Mouse (Mus musculus) limb, embryonic 11.5 days (tissue): ENCODE data around the gene Fam57a. TPM values are rescaled to one million over a fixed set of nuclear protein-coding genes. Genes with fewer than 3 reads are reported as not detected.

Source experiments
- ATAC-seq: fragments of 200-750 bp; cut with Nextera tagmentation; 2 replicates; pipeline ENCODE4 v1.8.0; 2017; ENCODE audit warnings: low read depth; ENCODE audit not compliant: insufficient number of reproducible peaks, low FRiP score, low TSS enrichment
- DNase-seq: peaks from one replicate; pipeline ENCODE4 v3.0.0-alpha.2; 2015; ENCODE audit warnings: low spot score
- H3K27ac ChIP-seq: fragments of 300-500 bp; sonication (generic); replicated peaks from 2 replicates; pipeline ENCODE4 v1.5.1; 2014; ENCODE audit warnings: low read depth, mild to moderate bottlenecking, low read length
- H3K27me3 ChIP-seq: fragments of 300-500 bp; sonication (generic); 2 replicates; pipeline ENCODE4 v1.6.1; 2014; ENCODE audit warnings: mild to moderate bottlenecking, low read length, mixed read lengths; ENCODE audit not compliant: control insufficient read depth, insufficient read depth
- H3K36me3 ChIP-seq: fragments of 300-500 bp; sonication (generic); 2 replicates; pipeline ENCODE4 v1.6.1; 2014; ENCODE audit warnings: mild to moderate bottlenecking, low read length, moderate library complexity, mixed read lengths; ENCODE audit not compliant: control insufficient read depth, insufficient read depth
- H3K4me1 ChIP-seq: fragments of 300-500 bp; sonication (generic); 2 replicates; pipeline ENCODE4 v1.6.1; 2014; ENCODE audit warnings: low read length, mixed read lengths; ENCODE audit not compliant: control insufficient read depth, insufficient read depth
- H3K4me2 ChIP-seq: fragments of 300-500 bp; sonication (generic); 2 replicates; pipeline ENCODE4 v1.6.1; 2014; ENCODE audit warnings: low read depth, mild to moderate bottlenecking, moderate library complexity; ENCODE audit not compliant: severe bottlenecking
- H3K4me3 ChIP-seq: fragments of 300-500 bp; sonication (generic); 2 replicates; pipeline ENCODE4 v1.5.1; 2014; ENCODE audit warnings: low read depth, low read length
- H3K9ac ChIP-seq: fragments of 300-500 bp; sonication (generic); 2 replicates; pipeline ENCODE4 v1.6.1; 2014; ENCODE audit warnings: mild to moderate bottlenecking, low read length
- H3K9me3 ChIP-seq: fragments of 300-500 bp; sonication (generic); 2 replicates; pipeline ENCODE4 v1.6.1; 2016; ENCODE audit warnings: low read length; ENCODE audit not compliant: control insufficient read depth
- WGBS: fragments of 180-500 bp; shearing (Covaris S2); extraction: QIAGEN DNeasy Blood & Tissue Kit; methylation state at CpG from one replicate; pipeline ENCODE4 v1.1.7; 2014; 5-methylcytosine and 5-hydroxymethylcytosine counted together
- polyA plus RNA-seq: library from polyadenylated mRNA; unstranded; fragments of >200 nt; fragmentation: Nextera tagmentation; extraction: Ambion mirVana; gene quantifications from 2 replicates; pipeline ENCODE4 v1.2.1, GENCODE M21; 2014

Fam57a gene
- polyA plus RNA-seq, 1 experiment from 2014 or later, result 37.0 TPM

DNA sequence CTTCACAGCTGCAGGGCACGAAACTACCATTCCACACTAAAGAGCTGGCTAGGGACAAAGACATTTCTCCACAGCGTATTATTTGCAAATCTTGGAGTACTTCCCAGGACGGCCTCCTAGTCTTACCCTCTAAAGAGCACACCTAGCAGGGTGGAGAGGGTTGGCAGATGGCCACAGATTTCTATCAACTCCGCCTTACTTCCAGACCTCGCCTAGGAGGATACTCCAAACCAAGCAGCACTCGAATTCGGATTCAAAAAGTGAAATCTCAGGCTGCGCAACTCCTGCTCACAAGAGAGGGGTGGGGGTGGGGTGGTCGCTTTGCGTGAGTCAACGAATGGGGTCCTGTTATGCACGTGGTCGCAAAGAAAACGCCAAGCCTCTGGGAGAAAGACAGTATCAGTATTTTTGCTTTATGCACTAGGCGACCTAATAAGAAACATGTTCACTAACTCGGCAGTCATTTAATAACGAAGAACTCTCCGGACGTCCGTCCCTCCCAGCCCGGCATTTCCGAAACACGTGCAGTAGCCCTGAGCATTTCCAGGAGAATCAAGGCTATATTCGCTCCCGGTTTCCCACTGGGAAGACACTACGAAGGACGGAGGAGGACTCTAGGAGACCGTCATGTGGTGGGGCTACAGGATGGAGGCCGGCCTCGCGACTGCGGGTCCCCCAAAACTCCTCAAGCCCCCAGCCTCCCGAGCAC is 37.4 kb downstream of the Fam57a start:
- no peaks in the 10 kb centered on the region for H3K27me3 ChIP-seq
- no peak for ATAC-seq
- H3K4me3 ChIP-seq, result peak overlapping the region; percentile 67
- peak overlapping the region; percentile 49 for H3K27ac ChIP-seq
- no peaks in the 10 kb centered on the region for H3K9me3 ChIP-seq
- H3K4me1 ChIP-seq, result peaks cover 3% of the 10 kb centered on the region; the same call in 1 of the 2 replicates
- DNase-seq, result no peak
- H3K36me3 ChIP-seq, result peaks cover 15% of the 10 kb centered on the region; the same call in 1 of the 2 replicates
- H3K4me2 ChIP-seq, result peak overlapping the region; percentile 55
- H3K9ac ChIP-seq, result peak overlapping the region; percentile 91
- WGBS, result 6% methylated on average over 33 of the region's 33 CpGs

DNA sequence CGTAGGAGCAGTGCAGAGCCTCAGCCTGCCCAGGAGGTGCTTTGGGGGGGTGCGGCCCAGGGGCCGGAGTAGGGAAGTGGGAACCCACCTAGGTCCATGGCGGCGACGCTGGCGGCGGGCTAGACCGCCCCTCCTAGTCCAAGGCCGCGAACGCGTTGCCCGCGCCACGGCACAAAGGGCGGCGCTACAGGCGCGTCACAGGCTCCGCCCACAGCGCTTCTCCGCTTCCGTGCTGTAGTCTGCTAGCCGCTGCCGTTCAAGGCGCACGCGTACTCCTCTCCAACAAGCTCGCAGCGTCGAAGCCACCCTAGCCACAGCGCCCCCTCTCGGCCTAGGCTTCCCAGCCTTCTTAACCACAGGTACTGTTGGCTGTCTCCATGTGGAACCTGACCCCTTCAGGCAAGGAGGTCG is 37.9 kb downstream of the Fam57a start, which contains the start of the genes Dbil5 and Gemin4:
Gene Dbil5 (plus strand): TSS at position 219 of the 411 bp plus-strand sequence.
Gene Gemin4 (minus strand): TSS at position 275 of the 411 bp plus-strand sequence.
- WGBS, result under 1% methylated on average over 35 of the region's 35 CpGs
- H3K4me1 ChIP-seq, result peaks cover 3% of the 10 kb centered on the region; the same call in 1 of the 2 replicates
- peak within 1 kb of the TSS; percentile 91 for H3K9ac ChIP-seq
- peak within 1 kb of the TSS; percentile 67 for H3K4me3 ChIP-seq
- DNase-seq (peak; percentile 100), ATAC-seq (peak; percentile 96)
- H3K9me3 ChIP-seq, result no peaks in the 10 kb centered on the region
- H3K36me3 ChIP-seq, result peaks cover 10% of the 10 kb centered on the region; the same call in 1 of the 2 replicates
- no peaks in the 10 kb centered on the region for H3K27me3 ChIP-seq
- H3K27ac ChIP-seq, result peak within 1 kb of the TSS; percentile 49
- H3K4me2 ChIP-seq, result peak within 1 kb of the TSS; percentile 55

DNA sequence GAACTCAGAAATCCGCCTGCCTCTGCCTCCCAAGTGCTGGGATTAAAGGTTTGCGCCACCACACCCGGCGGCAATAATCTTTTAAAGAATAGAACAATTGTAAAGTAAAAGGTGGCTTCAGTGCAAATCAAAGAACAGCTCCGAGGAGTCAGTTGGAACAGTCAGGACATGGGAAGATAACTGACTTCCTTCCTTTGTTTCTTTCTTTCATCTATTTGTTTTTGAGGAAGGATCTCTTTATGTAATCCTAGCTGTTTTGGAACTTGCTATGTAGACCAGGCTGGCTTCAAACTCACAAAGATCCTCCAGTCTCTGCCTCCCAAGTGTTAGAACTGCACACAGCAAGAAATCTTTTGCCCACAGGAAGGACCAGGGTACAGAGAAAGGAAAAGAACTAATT is 45.2 kb downstream of the Fam57a start:
- no peaks in the 10 kb centered on the region for H3K4me1 ChIP-seq
- DNase-seq (no peak), ATAC-seq (no peak)
- no peak overlapping the region for H3K4me3 ChIP-seq
- no peak overlapping the region for H3K9ac ChIP-seq
- no peak overlapping the region for H3K27ac ChIP-seq
- no peaks in the 10 kb centered on the region for H3K27me3 ChIP-seq
- H3K4me2 ChIP-seq, result no peak overlapping the region
- H3K9me3 ChIP-seq, result no peaks in the 10 kb centered on the region
- 94% methylated on average over 5 of the region's 5 CpGs for WGBS
- H3K36me3 ChIP-seq, result no peaks in the 10 kb centered on the region; the same call in 1 of the 2 replicates

DNA sequence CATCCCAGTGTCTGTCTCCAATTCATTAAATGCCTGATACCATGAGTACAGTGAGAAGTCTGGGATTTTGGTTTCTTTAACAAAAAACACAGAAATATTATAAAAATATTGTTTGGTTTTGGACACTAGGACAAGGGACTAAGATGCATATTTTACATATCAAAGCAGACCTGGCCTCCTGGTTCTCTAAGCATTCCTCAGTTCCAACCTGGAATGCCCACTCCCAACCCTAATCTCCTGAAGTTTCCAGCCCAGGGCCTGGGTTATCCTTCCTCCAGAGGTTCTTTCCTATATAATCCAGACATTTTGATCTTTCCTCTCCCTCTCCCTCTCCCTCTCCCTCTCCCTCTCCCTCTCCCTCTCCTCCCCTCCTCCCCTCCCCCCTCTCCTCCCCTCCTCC is 45.6 kb downstream of the Fam57a start:
- no peak overlapping the region for H3K4me2 ChIP-seq
- DNase-seq (no peak), ATAC-seq (no peak)
- H3K9me3 ChIP-seq, result no peaks in the 10 kb centered on the region
- no peaks in the 10 kb centered on the region for H3K27me3 ChIP-seq
- H3K4me3 ChIP-seq, result no peak overlapping the region
- H3K4me1 ChIP-seq, result no peaks in the 10 kb centered on the region
- H3K36me3 ChIP-seq, result no peaks in the 10 kb centered on the region; the same call in 1 of the 2 replicates
- H3K27ac ChIP-seq, result no peak overlapping the region
- no peak overlapping the region for H3K9ac ChIP-seq

DNA sequence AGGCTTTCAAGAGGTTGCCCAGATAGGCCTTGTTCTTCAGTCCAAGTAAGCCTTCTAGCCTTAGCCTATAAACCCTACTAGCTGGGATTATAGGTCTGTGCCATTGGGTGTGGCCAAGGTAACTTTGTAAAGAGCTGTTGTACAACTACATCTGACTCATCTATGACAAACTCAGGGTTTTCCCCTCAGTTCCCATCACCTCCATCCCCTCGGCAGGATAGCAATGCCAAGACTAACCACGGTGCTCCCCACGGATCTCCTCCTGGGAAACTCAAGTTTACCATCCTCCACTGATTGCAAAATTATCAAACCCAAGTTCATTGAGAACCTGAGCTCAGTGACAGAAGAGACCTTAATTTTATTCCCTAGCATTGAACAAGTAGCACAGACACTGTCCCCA is 56.7 kb downstream of the Fam57a start:
- H3K36me3 ChIP-seq, result peaks cover 4% of the 10 kb centered on the region; the same call in 1 of the 2 replicates
- H3K27ac ChIP-seq, result no peak overlapping the region
- WGBS, result 92% methylated on average over 3 of the region's 3 CpGs
- no peak overlapping the region for H3K4me3 ChIP-seq
- H3K9ac ChIP-seq, result no peak overlapping the region
- no peaks in the 10 kb centered on the region for H3K4me1 ChIP-seq
- H3K4me2 ChIP-seq, result no peak overlapping the region
- ATAC-seq (no peak), DNase-seq (no peak)
- no peaks in the 10 kb centered on the region for H3K9me3 ChIP-seq
- H3K27me3 ChIP-seq, result no peaks in the 10 kb centered on the region

DNA sequence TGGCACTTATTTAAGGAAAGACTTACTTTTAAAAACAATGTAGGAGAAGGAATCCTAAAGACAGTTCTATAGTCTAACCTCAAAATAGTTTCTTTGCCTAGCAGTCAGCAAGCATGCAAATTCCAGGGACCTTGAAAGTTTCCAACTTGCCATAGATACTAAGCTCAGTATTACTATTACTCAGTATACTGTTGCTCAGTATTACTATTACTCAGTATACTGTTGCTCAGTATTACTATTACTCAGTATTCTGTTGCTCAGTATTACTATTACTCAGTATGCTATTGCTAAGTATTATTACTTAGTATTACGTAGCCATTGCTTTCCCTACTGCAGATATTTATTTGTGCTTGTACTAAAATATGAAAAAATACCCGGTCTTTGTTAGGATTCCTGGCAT is 60.3 kb downstream of the Fam57a start:
- no peak overlapping the region for H3K4me2 ChIP-seq
- no peak overlapping the region for H3K27ac ChIP-seq
- no peaks in the 10 kb centered on the region for H3K9me3 ChIP-seq
- 95% methylated on average over 2 of the region's 2 CpGs for whole genome bisulfite sequencing
- DNase-seq (no peak), ATAC-seq (no peak)
- H3K36me3 ChIP-seq, result peaks cover 4% of the 10 kb centered on the region; the same call in 1 of the 2 replicates
- H3K9ac ChIP-seq, result no peak overlapping the region
- H3K4me1 ChIP-seq, result no peaks in the 10 kb centered on the region
- no peak overlapping the region for H3K4me3 ChIP-seq
- H3K27me3 ChIP-seq, result no peaks in the 10 kb centered on the region

DNA sequence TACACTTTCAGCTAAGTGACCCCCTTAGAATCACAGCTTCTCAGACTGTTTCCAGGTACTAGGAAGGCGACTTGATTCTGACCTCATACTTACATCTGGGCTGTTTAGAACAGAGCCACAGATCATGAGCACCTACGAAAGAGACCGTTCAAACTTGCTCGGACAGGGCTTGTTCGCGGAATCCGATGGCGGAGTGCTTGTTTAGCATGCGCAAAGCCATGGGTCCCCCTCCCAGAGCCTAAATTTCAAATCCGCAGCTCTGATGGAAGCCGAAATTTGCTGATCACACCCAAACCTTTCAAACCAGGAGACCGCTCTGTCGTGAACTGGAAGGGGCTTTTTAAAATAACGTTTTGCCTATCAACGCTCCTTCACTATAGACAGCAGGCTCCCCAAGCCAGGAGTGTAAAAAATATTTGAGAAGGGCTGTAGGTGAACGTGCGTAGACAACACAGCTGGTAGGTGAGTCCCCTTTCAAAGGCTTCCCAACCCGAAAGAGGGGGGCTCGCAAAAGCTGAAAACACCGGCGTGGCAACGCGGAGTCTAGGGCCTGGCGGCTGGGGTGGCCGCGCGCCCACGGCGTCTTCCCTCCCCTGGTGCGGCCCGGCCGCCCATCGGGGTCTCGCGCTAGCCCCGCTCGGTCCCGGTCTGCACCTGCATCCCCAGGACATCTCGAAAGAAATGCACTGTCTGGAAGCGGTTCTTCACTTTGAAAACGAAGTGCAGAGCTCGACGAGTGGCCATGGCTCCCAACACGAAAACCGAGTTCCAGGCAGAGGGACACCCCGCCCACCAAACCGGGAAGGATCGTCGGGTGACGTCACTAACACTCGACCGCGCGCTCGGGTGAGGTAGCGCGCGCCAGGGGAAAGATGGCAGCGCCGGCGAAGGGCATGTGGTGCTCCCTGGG is 63.7 kb downstream of the Fam57a start, which contains the start of the genes Mrm3 and Glod4:
Gene Mrm3 (plus strand): TSS at position 815 of the 910 bp plus-strand sequence.
Gene Glod4 (minus strand): TSS at position 825 of the 910 bp plus-strand sequence.
- no peaks in the 10 kb centered on the region for H3K9me3 ChIP-seq
- under 1% methylated on average over 61 of the region's 61 CpGs for WGBS
- H3K27ac ChIP-seq, result no peak within 1 kb of the TSS
- peak within 1 kb of the TSS; percentile 83 for H3K9ac ChIP-seq
- peak; percentile 98 for DNase-seq
- H3K4me1 ChIP-seq, result no peaks in the 10 kb centered on the region
- H3K4me2 ChIP-seq, result peak within 1 kb of the TSS; percentile 90
- peak within 1 kb of the TSS; percentile 89 for H3K4me3 ChIP-seq
- H3K36me3 ChIP-seq, result no peaks in the 10 kb centered on the region
- peak; percentile 75 for ATAC-seq
- no peaks in the 10 kb centered on the region for H3K27me3 ChIP-seq
